Mouse (Mus musculus) midbrain, embryonic 15.5 days (tissue): ENCODE data around the gene Tert. TPM values are rescaled to one million over a fixed set of nuclear protein-coding genes. Genes with fewer than 3 reads are reported as not detected.

Experiments
- polyA plus RNA-seq: library from polyadenylated mRNA; unstranded; fragments of >200 nt; fragmentation: Nextera tagmentation; extraction: Ambion mirVana; gene quantifications from 2 replicates; pipeline ENCODE4 v1.2.1, GENCODE M21; 2015

The Tert gene
- polyA plus RNA-seq, 1 experiment from 2014 or later = 8.3 TPM

Other genes with a start within 250 kb of the Tert start
- 64.4 and 66.7 TPM in 2 replicates for gene Lpcat1, start 159.7 kb upstream of the Tert start, polyA plus RNA-seq
- gene Slc6a3, start 90.2 kb upstream of the Tert start, polyA plus RNA-seq = 10.9 and 13.3 TPM in 2 replicates
- gene Clptm1l, start 22.9 kb upstream of the Tert start, polyA plus RNA-seq = 143 and 156 TPM in 2 replicates
- gene Slc6a18, start 51.1 kb downstream of the Tert start, polyA plus RNA-seq = not detected in 2 replicates
- 0.23 and 0.32 TPM in 2 replicates for gene Slc6a19, start 78.0 kb downstream of the Tert start, polyA plus RNA-seq
- gene Slc12a7, start 106.2 kb downstream of the Tert start, polyA plus RNA-seq = 9.5 and 9.8 TPM in 2 replicates
- gene Nkd2, start 220.7 kb downstream of the Tert start, polyA plus RNA-seq = 16.7 and 16.9 TPM in 2 replicates